Mouse (Mus musculus) forebrain, embryonic 11.5 days (tissue): ENCODE data around the gene Fam78b. TPM values are rescaled to one million over a fixed set of nuclear protein-coding genes. Genes with fewer than 3 reads are reported as not detected.
A peak's percentile ranks its signal among the peaks of the same experiment; 100 is the strongest.

Source experiments
- ATAC-seq: fragments of 200-750 bp; cut with Nextera tagmentation; replicated peaks from 2 replicates; pipeline ENCODE4 v1.8.0; 2017; ENCODE audit warnings: moderate TSS enrichment; ENCODE audit not compliant: low FRiP score
- DNase-seq: peaks from one replicate; pipeline ENCODE4 v3.0.0-alpha.2; 2017; ENCODE audit warnings: low spot score
- H3K27ac ChIP-seq: fragments of 300-500 bp; sonication (generic); 2 replicates; pipeline ENCODE4 v1.5.1; 2014; ENCODE audit warnings: low read depth, low read length
- H3K27me3 ChIP-seq: fragments of 300-500 bp; sonication (generic); 2 replicates; pipeline ENCODE4 v1.6.1; 2014; ENCODE audit warnings: mild to moderate bottlenecking, low read length, mixed read lengths; ENCODE audit not compliant: control insufficient read depth, insufficient read depth
- H3K36me3 ChIP-seq: fragments of 300-500 bp; sonication (generic); 2 replicates; pipeline ENCODE4 v1.6.1; 2014; ENCODE audit warnings: mild to moderate bottlenecking, low read length, moderate library complexity, mixed read lengths; ENCODE audit not compliant: control insufficient read depth, insufficient read depth
- H3K4me1 ChIP-seq: fragments of 300-500 bp; sonication (generic); replicated peaks from 2 replicates; pipeline ENCODE4 v1.6.1; 2014; ENCODE audit warnings: low read length, mixed read lengths; ENCODE audit not compliant: control insufficient read depth, insufficient read depth
- H3K4me2 ChIP-seq: fragments of 300-500 bp; sonication (generic); 2 replicates; pipeline ENCODE4 v1.6.1; 2014; ENCODE audit warnings: low read depth, mild to moderate bottlenecking, low read length, moderate library complexity, mixed read lengths; ENCODE audit not compliant: severe bottlenecking
- H3K4me3 ChIP-seq: fragments of 300-500 bp; sonication (generic); 2 replicates; pipeline ENCODE4 v1.5.1; 2014; ENCODE audit warnings: low read depth, low read length
- H3K9ac ChIP-seq: fragments of 300-500 bp; sonication (generic); 2 replicates; pipeline ENCODE4 v1.6.1; 2014; ENCODE audit warnings: low read length
- H3K9me3 ChIP-seq: fragments of 300-500 bp; sonication (generic); 2 replicates; pipeline ENCODE4 v1.6.1; 2016; ENCODE audit warnings: low read length, mixed read lengths; ENCODE audit not compliant: control insufficient read depth
- WGBS: fragments of 180-500 bp; shearing (Covaris S2); extraction: QIAGEN DNeasy Blood & Tissue Kit; methylation state at CpG from one replicate; pipeline ENCODE4 v1.1.7; 2014; 5-methylcytosine and 5-hydroxymethylcytosine counted together
- polyA plus RNA-seq: library from polyadenylated mRNA; unstranded; fragments of >200 nt; fragmentation: Nextera tagmentation; extraction: Ambion mirVana; gene quantifications from 2 replicates; pipeline ENCODE4 v1.2.1, GENCODE M21; 2014

The Fam78b gene
- polyA plus RNA-seq, 1 experiment from 2014 or later, result 4.5 TPM

- ATAC-seq, result no peak
- H3K9ac ChIP-seq, result no peak overlapping the region
- WGBS, result 82% methylated on average over 4 of the region's 4 CpGs
- no peak overlapping the region for H3K27ac ChIP-seq
- H3K27me3 ChIP-seq, result no peaks in the 10 kb centered on the region
- no peaks in the 10 kb centered on the region for H3K4me1 ChIP-seq
- H3K36me3 ChIP-seq, result no peaks in the 10 kb centered on the region
- DNase-seq, result no peak
- H3K9me3 ChIP-seq, result no peaks in the 10 kb centered on the region; the same call in 1 of the 2 replicates
- no peak overlapping the region for H3K4me3 ChIP-seq
- no peak overlapping the region for H3K4me2 ChIP-seq
Observed at GRCm38 (mm10) chr1:167105916-167106315, 104.7 kb downstream of the Fam78b start.

DNA sequence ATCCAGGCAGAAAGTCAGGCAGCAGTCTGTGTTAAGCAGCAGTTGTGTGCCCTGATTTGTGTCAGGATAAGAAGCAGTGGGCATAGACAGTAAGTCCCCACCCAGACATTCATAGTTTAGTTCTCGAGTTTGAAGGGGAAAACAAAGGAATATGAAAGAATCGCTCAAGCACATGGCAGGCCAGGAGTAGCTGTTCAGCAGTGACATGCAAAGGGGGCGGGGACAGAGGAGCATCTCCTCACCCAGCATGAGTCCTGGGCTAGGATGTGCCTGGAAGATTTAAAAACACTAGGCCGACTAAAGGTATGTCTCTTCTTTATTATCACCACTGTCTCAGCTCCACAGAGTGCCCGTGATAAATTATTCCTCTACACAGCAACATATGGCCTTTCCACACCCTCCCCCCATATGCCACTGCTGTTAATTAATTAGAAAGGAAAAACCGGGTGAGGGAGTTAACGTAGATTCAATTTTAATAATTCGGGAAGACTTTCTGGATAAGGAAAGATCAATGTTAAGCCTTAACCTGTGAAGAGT lies 107.8 kb downstream of the Fam78b start:
- H3K4me3 ChIP-seq, result no peak overlapping the region
- no peaks in the 10 kb centered on the region for H3K36me3 ChIP-seq
- H3K27me3 ChIP-seq, result no peaks in the 10 kb centered on the region
- no peak overlapping the region for H3K4me2 ChIP-seq
- no peaks in the 10 kb centered on the region for H3K4me1 ChIP-seq
- no peak overlapping the region for H3K27ac ChIP-seq
- no peaks in the 10 kb centered on the region; the same call in 1 of the 2 replicates for H3K9me3 ChIP-seq
- no peak for ATAC-seq
- WGBS, result 85% methylated on average over 8 of the region's 8 CpGs
- no peak for DNase-seq
- H3K9ac ChIP-seq, result no peak overlapping the region

DNA sequence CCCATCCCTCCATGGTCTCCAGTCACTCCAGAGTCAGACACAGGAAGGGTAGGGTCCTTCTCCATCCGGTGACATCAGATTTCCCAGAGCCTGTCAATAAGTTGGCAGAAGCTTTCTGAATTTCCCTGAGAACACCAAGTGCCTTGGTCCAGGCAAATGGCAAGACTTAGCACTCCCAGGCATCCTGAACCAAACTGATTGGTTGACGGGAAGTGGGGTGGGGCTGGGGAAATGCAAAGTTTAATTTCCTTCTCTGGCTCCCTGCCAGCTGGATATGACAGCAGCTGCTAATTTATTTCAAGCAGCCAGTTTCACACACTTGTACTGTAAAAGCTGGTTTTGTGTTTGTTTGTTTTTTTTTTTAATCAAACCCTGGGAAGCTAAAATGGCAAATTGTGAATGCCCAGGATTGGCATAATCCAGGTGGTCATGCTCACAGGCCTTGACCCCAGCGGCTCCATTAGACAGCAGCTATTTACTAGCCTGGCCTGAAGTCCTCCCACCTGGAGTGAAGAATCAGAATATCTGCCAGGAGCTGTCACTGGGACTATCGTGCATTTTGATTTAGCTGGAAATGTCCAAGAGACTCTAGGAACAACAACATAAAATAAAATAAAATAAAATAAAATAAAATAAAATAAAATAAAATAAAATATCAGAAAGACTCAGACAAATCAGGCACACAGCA lies 113.3 kb downstream of the Fam78b start:
- Histone ChIP-seq H3K9me3 (no peaks in the 10 kb centered on the region), H3K27me3 (no peaks in the 10 kb centered on the region), H3K4me1 (no peaks in the 10 kb centered on the region), H3K36me3 (no peaks in the 10 kb centered on the region), H3K4me2 (no peak overlapping the region), H3K27ac (no peak overlapping the region), H3K9ac (no peak overlapping the region), H3K4me3 (no peak overlapping the region)
- ATAC-seq (no peak), DNase-seq (no peak)
- WGBS, result 81% methylated on average over 4 of the region's 4 CpGs

DNA sequence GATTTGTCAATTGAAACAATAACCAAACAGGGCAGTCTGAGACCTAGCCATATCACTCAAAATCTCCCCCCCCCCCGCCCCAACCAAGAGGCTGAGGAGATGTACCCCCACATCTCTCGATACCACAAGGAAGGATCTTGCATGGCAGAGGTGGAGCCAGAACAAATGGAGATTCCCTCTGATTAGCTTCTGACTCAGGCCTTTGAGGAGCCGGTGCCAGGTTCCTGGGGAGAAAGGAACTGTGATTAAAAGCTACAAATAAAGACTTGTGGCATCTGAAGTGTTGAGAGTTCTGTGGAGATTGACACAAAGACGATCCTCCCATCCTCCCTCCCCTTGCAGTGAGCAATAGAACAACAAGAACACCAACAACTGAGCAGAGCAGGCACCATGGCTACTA lies 113.9 kb downstream of the Fam78b start:
- ATAC-seq (no peak), DNase-seq (no peak)
- no peak overlapping the region for H3K9ac ChIP-seq
- no peaks in the 10 kb centered on the region for H3K27me3 ChIP-seq
- H3K27ac ChIP-seq, result no peak overlapping the region
- H3K9me3 ChIP-seq, result no peaks in the 10 kb centered on the region
- no peak overlapping the region for H3K4me3 ChIP-seq
- no peaks in the 10 kb centered on the region for H3K4me1 ChIP-seq
- H3K4me2 ChIP-seq, result no peak overlapping the region
- no peaks in the 10 kb centered on the region for H3K36me3 ChIP-seq
- 36% methylated on average over 4 of the region's 4 CpGs for WGBS

DNA sequence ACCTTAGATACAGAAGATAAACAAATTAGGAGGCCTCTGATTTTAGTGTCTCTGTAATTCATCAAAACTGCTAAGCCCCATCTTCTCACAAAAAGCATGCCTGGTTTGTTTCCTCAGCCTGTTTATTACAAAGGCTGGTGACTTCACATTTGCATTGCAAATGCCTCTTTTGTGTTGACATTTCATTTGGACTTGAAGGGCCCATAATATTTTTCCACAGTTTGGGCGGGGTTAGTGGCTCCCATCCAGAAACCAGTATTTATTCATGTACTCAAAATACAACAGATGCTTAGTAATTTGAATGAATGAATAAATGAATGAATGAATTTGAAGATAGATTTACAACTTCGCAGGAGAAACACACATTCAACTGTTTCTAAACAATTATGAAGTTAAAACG lies 115.5 kb downstream of the Fam78b start:
- ATAC-seq, result no peak

GRCm38 (mm10) chr1:167118971-167119370 lies 117.8 kb downstream of the Fam78b start:
- no peaks in the 10 kb centered on the region for H3K4me1 ChIP-seq
- DNase-seq, result no peak
- H3K4me2 ChIP-seq, result no peak overlapping the region
- no peak overlapping the region for H3K4me3 ChIP-seq
- H3K36me3 ChIP-seq, result no peaks in the 10 kb centered on the region
- no peak overlapping the region for H3K9ac ChIP-seq
- H3K9me3 ChIP-seq, result no peaks in the 10 kb centered on the region
- 85% methylated on average over 7 of the region's 7 CpGs for WGBS
- no peak for ATAC-seq
- H3K27ac ChIP-seq, result no peak overlapping the region
- no peaks in the 10 kb centered on the region for H3K27me3 ChIP-seq

More for the DNA sequence above, 115.5 kb downstream of the Fam78b start:
- no peak overlapping the region for H3K9ac ChIP-seq
- H3K4me1 ChIP-seq, result no peaks in the 10 kb centered on the region
- no peaks in the 10 kb centered on the region for H3K27me3 ChIP-seq
- H3K4me3 ChIP-seq, result no peak overlapping the region
- H3K36me3 ChIP-seq, result no peaks in the 10 kb centered on the region
- WGBS, result 78% methylated on average over 3 of the region's 3 CpGs
- no peaks in the 10 kb centered on the region for H3K9me3 ChIP-seq
- H3K4me2 ChIP-seq, result no peak overlapping the region
- DNase-seq, result no peak
- H3K27ac ChIP-seq, result no peak overlapping the region

DNA sequence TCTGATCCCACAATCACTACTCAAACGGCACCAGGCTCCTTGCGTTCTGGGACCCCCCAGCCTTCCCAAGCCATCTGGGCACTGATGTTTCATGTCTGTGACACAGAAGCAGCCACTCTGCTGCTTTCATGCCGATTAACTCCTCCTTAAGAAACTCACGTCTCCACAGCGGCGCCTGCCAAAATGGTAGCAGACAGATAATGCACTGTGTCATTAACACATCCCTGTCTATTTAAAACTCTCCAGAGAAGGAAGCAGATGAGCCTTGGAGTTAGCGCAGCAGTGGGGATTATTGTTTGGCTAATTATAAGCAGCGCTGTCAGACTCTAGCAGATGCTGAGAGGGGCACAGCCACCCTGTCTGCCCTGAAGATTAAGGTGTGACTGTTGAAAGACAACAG lies 118.2 kb downstream of the Fam78b start:
- no peak for DNase-seq
- Histone ChIP-seq H3K9me3 (no peaks in the 10 kb centered on the region), H3K27ac (no peak overlapping the region), H3K36me3 (no peaks in the 10 kb centered on the region), H3K4me3 (no peak overlapping the region), H3K9ac (no peak overlapping the region), H3K27me3 (no peaks in the 10 kb centered on the region), H3K4me1 (no peaks in the 10 kb centered on the region), H3K4me2 (no peak overlapping the region)
- WGBS, result 73% methylated on average over 8 of the region's 8 CpGs
- peak; percentile 33; the same call in 1 of the 2 replicates for ATAC-seq

DNA sequence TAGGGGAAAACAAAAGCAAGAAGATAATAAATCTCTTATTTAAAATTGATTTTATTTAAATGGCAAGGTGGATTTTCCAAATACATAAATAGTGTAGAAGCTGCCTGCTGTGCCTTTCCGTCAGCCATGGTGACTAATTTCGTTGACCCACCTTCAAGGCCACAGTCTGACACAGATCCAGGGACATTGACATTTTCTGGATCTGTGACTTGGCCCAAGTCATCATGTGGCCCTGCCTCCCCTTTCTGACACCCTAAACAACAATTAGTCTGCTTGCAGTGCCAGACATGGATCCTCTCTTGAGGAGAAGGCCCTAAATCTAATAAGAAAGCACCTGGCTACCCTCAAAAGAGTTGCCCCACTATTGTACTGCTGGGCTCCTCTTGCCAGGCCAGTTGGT lies 121.2 kb downstream of the Fam78b start:
- DNase-seq (no peak), ATAC-seq (no peak)
- Histone ChIP-seq H3K27me3 (no peaks in the 10 kb centered on the region), H3K27ac (no peak overlapping the region), H3K4me3 (no peak overlapping the region), H3K36me3 (no peaks in the 10 kb centered on the region), H3K4me1 (no peaks in the 10 kb centered on the region), H3K9ac (no peak overlapping the region), H3K4me2 (no peak overlapping the region), H3K9me3 (no peaks in the 10 kb centered on the region)
- WGBS, result 85% methylated on average over 2 of the region's 2 CpGs

DNA sequence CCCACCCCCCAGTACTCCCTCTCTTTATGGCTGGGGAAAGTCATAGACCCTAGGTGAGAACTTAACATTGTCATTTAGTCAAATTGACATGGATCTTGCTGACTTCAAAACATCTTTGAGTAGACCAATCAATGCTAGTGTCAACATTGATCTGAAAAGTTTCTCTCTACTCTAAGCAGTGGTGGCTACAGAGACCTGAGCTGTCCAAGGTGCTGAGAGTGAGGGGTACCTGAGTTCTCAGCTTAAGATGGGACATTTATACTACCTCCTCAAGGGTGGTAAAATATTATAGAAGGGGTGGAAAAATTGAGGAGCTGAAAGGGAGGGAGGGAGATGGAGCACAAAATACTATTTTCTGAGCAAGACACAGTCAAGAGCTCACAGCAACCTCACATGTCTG lies 122.3 kb downstream of the Fam78b start:
- Histone ChIP-seq H3K4me3 (no peak overlapping the region), H3K9me3 (no peaks in the 10 kb centered on the region), H3K4me2 (no peak overlapping the region), H3K27me3 (no peaks in the 10 kb centered on the region), H3K4me1 (no peaks in the 10 kb centered on the region), H3K36me3 (no peaks in the 10 kb centered on the region), H3K27ac (no peak overlapping the region), H3K9ac (no peak overlapping the region)
- ATAC-seq, result no peak
- DNase-seq, result no peak
